Mouse (Mus musculus): ENCODE results near the gene Mmp23.

GRCm38 (mm10) chr4:155666903-155667302, 13.7 kb upstream of the Mmp23 start:
- no peak for TF ChIP-seq POLR2A (IDR thresholded peaks at IDR 0.05; ENCODE audit: low read depth, low read length)
- TF ChIP-seq CTCF (conservative IDR thresholded peaks at IDR 0.05; ENCODE audit: insufficient read depth, insufficient read length, low read depth, low read length) = no peak
